Comparison of ENCODE assay signal across 27 mouse cellular contexts in the genomic region with DNA sequence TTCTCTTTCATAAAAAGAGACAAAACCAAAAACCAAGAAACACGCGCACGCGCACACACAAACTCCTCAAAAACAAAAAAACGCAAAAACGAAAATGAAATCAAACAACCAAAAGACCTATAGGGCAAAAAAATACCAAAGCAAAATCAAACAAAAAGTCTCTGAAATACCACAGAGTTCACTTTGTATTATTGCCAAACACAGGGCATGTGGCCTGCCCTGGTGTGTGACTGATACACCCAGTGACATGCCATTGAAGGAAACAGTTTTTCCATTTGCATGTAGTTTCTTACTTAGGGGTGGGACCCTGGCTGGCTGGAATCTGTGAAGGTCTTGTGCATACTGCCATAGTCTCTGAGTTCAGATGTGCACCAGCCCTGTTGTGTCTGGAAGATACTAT.
DNase-seq lines count a peak whose midpoint lies in the region; ATAC-seq and TF ChIP-seq lines count a peak whose summit lies in the region.
"Had no signal": no experiment of that assay in that cellular context is flagged by ENCODE, and none has a peak within 500 bp of the region (broad histone marks: within the 10 kb centered on the region; RNA-seq: fewer than 3 reads in every experiment).

No protein-coding gene starts in this region.

- intact Hi-C loops in heart, postnatal 36 days (cut with DNase I): no loop called here

- TF ChIP-seq EP300 in MEL (IDR thresholded peaks at IDR 0.05; ENCODE audit: low read depth in 1 of 2, low read length in 2 of 2): no peak

- no peak for TF ChIP-seq POLR2A in MEL (IDR thresholded peaks at IDR 0.05; ENCODE audit: control insufficient read depth in 1 of 2, insufficient read depth in 1 of 2, low read depth in 1 of 2, low read length in 2 of 2, poor library complexity in 1 of 2)

- peaks cover 79% of the 10 kb centered on the region for H3K4me1 ChIP-seq in heart, embryonic 10.5 days
- peaks cover 10 to 16% of the 10 kb centered on the region in 2 experiments for H3K4me1 ChIP-seq in MEL (ENCODE audit: control insufficient read depth in 1 of 2, insufficient read depth in 2 of 2, low read length in 2 of 2)

- peaks cover 12% of the 10 kb centered on the region; the same call in 1 of the 2 replicates for H3K36me3 ChIP-seq in heart, embryonic 10.5 days
- peaks cover 0 to 22% of the 10 kb centered on the region in 2 experiments; a peak in 2 of 4 replicates for H3K36me3 ChIP-seq in MEL (ENCODE audit: control insufficient read depth in 1 of 2, insufficient read depth in 2 of 2, low read length in 2 of 2)
- H3K36me3 ChIP-seq: neural tube, embryonic 12.5 days; stomach, embryonic 15.5 days had no signal

- TF ChIP-seq CTCF in MEL (IDR thresholded peaks at IDR 0.05 in 2 of 3, conservative IDR thresholded peaks at IDR 0.05 in 1 of 3; ENCODE audit: control insufficient read depth in 1 of 3, insufficient read depth in 1 of 3, low read depth in 2 of 3, low read length in 3 of 3, poor library complexity in 1 of 3, severe bottlenecking in 1 of 3): no peak

- no peak for DNase-seq in heart, embryonic 10.5 days (ENCODE audit: low spot score)
- DNase-seq in heart, postnatal 36 days: no peak
- DNase-seq in CD4-positive helper T cell, adult 2 months (ENCODE audit: low read depth, low spot score): peak; percentile 87
- no peak for DNase-seq in MEL (ENCODE audit: low read depth, low spot score)
- no peak for DNase-seq in kidney, postnatal 14 days
- no peak for DNase-seq in right cerebral cortex, postnatal 25 days
- no peak for DNase-seq in thymus, postnatal 10 days (ENCODE audit: low spot score in 2 of 2)
- DNase-seq: adrenal gland, postnatal 14 days; cerebellum, adult 11-12 months; cerebellum, adult 9-11 months; gastrocnemius, postnatal 14 days; heart, adult 18-20 months; kidney, adult 18-20 months; kidney, postnatal 4 days; liver; lung, adult 18-20 months; lung, postnatal 10 days; thymus, postnatal 14 days had no signal

- no peak overlapping the region for H3K9ac ChIP-seq in MEL (ENCODE audit: control insufficient read depth, low read depth, low read length, poor library complexity, severe bottlenecking)
- H3K9ac ChIP-seq: embryonic facial prominence, embryonic 13.5 days; heart, embryonic 12.5 days; hindbrain, embryonic 14.5 days; kidney, embryonic 15.5 days; neural tube, embryonic 12.5 days; stomach, embryonic 15.5 days had no signal

- 0 out of 2 replicates have a peak overlapping the region, but pooled peaks have one; percentile 16 for H3K27ac ChIP-seq in heart, embryonic 10.5 days
- no peak overlapping the region for H3K27ac ChIP-seq in MEL (ENCODE audit: control insufficient read depth, low read depth, low read length)
- H3K27ac ChIP-seq: embryonic facial prominence, embryonic 13.5 days; hindbrain, embryonic 14.5 days; kidney, embryonic 15.5 days; neural tube, embryonic 12.5 days; stomach, embryonic 15.5 days had no signal

- H3K9me3 ChIP-seq in heart, embryonic 10.5 days: no peaks in the 10 kb centered on the region
- H3K9me3 ChIP-seq in MEL (replicated peaks; ENCODE audit: insufficient read depth, low read length): no peaks in the 10 kb centered on the region
- H3K9me3 ChIP-seq: embryonic facial prominence, embryonic 13.5 days; heart, embryonic 12.5 days; kidney, embryonic 15.5 days; neural tube, embryonic 12.5 days; stomach, embryonic 15.5 days had no signal

- TF ChIP-seq RAD21 in MEL (IDR thresholded peaks at IDR 0.05; ENCODE audit: low read depth, low read length): no peak

- no peaks in the 10 kb centered on the region for H3K27me3 ChIP-seq in heart, embryonic 10.5 days (ENCODE audit: insufficient read depth, poor library complexity, severe bottlenecking)
- H3K27me3 ChIP-seq in MEL (ENCODE audit: control insufficient read depth in 1 of 2, insufficient read depth in 2 of 2, low read length in 2 of 2): no peaks in the 10 kb centered on the region
- H3K27me3 ChIP-seq: CH12.LX; embryonic facial prominence, embryonic 13.5 days; heart, embryonic 12.5 days; kidney, embryonic 15.5 days; neural tube, embryonic 12.5 days; stomach, embryonic 15.5 days had no signal

- peak; percentile 70 for ATAC-seq in inflammation-experienced regulatory T-cells, adult 6 months
- ATAC-seq: midbrain, embryonic 16.5 days had no signal

- H3K4me3 ChIP-seq in heart, embryonic 10.5 days: no peak overlapping the region
- H3K4me3 ChIP-seq in MEL (ENCODE audit: control insufficient read depth in 1 of 2, insufficient read depth in 1 of 2, low read depth in 2 of 2, low read length in 2 of 2): no peak overlapping the region
- H3K4me3 ChIP-seq: embryonic facial prominence, embryonic 13.5 days; heart, embryonic 12.5 days; kidney, embryonic 15.5 days; neural tube, embryonic 12.5 days; stomach, embryonic 15.5 days had no signal

- 89% methylated on average over 6 of the region's 6 CpGs for WGBS in heart, embryonic 10.5 days

- H3K79me2 ChIP-seq in MEL (ENCODE audit: control insufficient read depth, insufficient read depth, low read length, poor library complexity): peaks cover 6% of the 10 kb centered on the region; the same call in 1 of the 2 replicates

TF ChIP-seq in MEL, 35 proteins besides CTCF, POLR2A, EP300 and RAD21:
- TF ChIP-seq USF1 (IDR thresholded peaks at IDR 0.05; ENCODE audit: low read depth, low read length) (0 out of 2 replicates have a peak, but pooled peaks have one; percentile 6), ZNF384 (IDR thresholded peaks at IDR 0.05; ENCODE audit: low read depth, low read length) (no peak)
